Comparison of ENCODE assay signal across 11 mouse cellular contexts in the genomic region with DNA sequence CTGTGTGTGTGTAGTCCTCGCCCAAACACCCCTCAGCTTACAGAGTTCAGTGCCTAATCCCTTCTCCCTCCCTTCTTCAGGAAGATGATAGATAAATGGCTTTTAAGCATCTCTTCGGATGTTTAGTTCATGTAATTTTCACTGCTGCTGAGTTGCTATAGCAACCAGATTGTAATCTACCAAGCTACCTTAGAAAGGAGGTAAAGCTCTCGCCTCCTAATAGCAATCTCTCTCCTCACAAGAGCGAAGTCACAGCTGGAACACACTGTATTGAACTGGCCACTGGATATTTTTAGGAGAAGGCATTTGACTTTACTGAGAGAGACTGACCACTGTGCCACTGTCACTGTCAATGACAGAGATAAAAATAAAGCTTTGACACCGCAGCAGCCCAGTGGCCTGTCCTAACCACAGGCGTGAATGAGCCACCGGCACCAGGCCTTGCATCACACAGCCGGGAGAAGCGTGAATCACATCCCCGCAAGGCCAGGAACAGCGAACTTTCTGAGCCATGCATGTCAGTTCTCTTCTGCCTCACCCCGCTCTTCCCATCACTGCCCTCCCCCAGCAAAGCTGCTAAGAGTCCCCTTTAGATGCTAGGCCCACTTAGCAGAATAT.
DNase-seq lines count a peak whose midpoint lies in the region; ATAC-seq lines count a peak whose summit lies in the region.
"Had no signal": no experiment of that assay in that cellular context is flagged by ENCODE, and none has a peak within 500 bp of the region (broad histone marks: within the 10 kb centered on the region; RNA-seq: fewer than 3 reads in every experiment).

No protein-coding gene starts in this region.

- peaks cover 33% of the 10 kb centered on the region for H3K4me1 ChIP-seq in embryonic facial prominence, embryonic 13.5 days
- peaks cover 27% of the 10 kb centered on the region for H3K4me1 ChIP-seq in kidney, embryonic 15.5 days
- H3K4me1 ChIP-seq: neural tube, embryonic 12.5 days had no signal

- H3K27me3 ChIP-seq in embryonic facial prominence, embryonic 13.5 days, result no peaks in the 10 kb centered on the region
- H3K27me3 ChIP-seq in kidney, embryonic 15.5 days, result no peaks in the 10 kb centered on the region
- H3K27me3 ChIP-seq: CH12.LX; liver, embryonic 15.5 days; neural tube, embryonic 12.5 days had no signal

- H3K9ac ChIP-seq in embryonic facial prominence, embryonic 13.5 days, result no peak overlapping the region
- H3K9ac ChIP-seq in kidney, embryonic 15.5 days, result no peak overlapping the region
- H3K9ac ChIP-seq: liver, embryonic 15.5 days; neural tube, embryonic 12.5 days had no signal

- no peaks in the 10 kb centered on the region for H3K9me3 ChIP-seq in embryonic facial prominence, embryonic 13.5 days
- H3K9me3 ChIP-seq in kidney, embryonic 15.5 days (replicated peaks), result no peaks in the 10 kb centered on the region
- H3K9me3 ChIP-seq: liver, embryonic 15.5 days; neural tube, embryonic 12.5 days had no signal

- peak; percentile 66 for ATAC-seq in frontal cortex, adult (ENCODE audit: low TSS enrichment)
- ATAC-seq in embryonic facial prominence, embryonic 13.5 days (ENCODE audit: insufficient number of reproducible peaks, insufficient read depth, low FRiP score, low TSS enrichment, low read depth), result no peak
- ATAC-seq in megakaryocyte, adult 5-6 weeks (ENCODE audit: poor library complexity, severe bottlenecking), result peak; percentile 62
- ATAC-seq in kidney, embryonic 15.5 days (replicated peaks; ENCODE audit: low FRiP score), result no peak

- no peak for DNase-seq in frontal cortex, postnatal 14 days (ENCODE audit: low spot score in 2 of 2)
- DNase-seq in 416B (ENCODE audit: low read depth), result peak; percentile 77
- no peak for DNase-seq in urinary bladder, postnatal 10 days (ENCODE audit: low spot score)
- DNase-seq in layer of hippocampus, postnatal 14 days (ENCODE audit: low spot score in 2 of 2), result no peak

- 80% methylated on average over 12 of the region's 12 CpGs for WGBS in embryonic facial prominence, embryonic 13.5 days
- 78% methylated on average over 12 of the region's 12 CpGs for WGBS in kidney, embryonic 15.5 days

- no peak overlapping the region for H3K4me3 ChIP-seq in embryonic facial prominence, embryonic 13.5 days
- no peak overlapping the region for H3K4me3 ChIP-seq in kidney, embryonic 15.5 days (replicated peaks)
- H3K4me3 ChIP-seq: liver, embryonic 15.5 days; neural tube, embryonic 12.5 days had no signal

- 0 out of 2 replicates have a peak overlapping the region, but pooled peaks have one; percentile 66 for H3K27ac ChIP-seq in embryonic facial prominence, embryonic 13.5 days
- no peak overlapping the region for H3K27ac ChIP-seq in kidney, embryonic 15.5 days
- H3K27ac ChIP-seq: liver, embryonic 15.5 days; neural tube, embryonic 12.5 days had no signal

- no peak overlapping the region for H3K4me2 ChIP-seq in embryonic facial prominence, embryonic 13.5 days
- H3K4me2 ChIP-seq in kidney, embryonic 15.5 days, result no peak overlapping the region
- H3K4me2 ChIP-seq: liver, embryonic 15.5 days; neural tube, embryonic 12.5 days had no signal

- peaks cover 4% of the 10 kb centered on the region; the same call in 1 of the 2 replicates for H3K36me3 ChIP-seq in embryonic facial prominence, embryonic 13.5 days
- peaks cover 8% of the 10 kb centered on the region; the same call in 1 of the 2 replicates for H3K36me3 ChIP-seq in kidney, embryonic 15.5 days
- H3K36me3 ChIP-seq: liver, embryonic 15.5 days; neural tube, embryonic 12.5 days had no signal

Comparison
In these comparisons a context has a peak if more than half of its experiments do, and no peak if none do; other contexts are left out.
1. ATAC-seq: peak in frontal cortex, adult (single experiment) and megakaryocyte, adult 5-6 weeks (single experiment); none in embryonic facial prominence, embryonic 13.5 days (single experiment) and kidney, embryonic 15.5 days (single experiment).